Mouse (Mus musculus) thymus, postnatal 36 days (tissue): ENCODE data around the gene Lgals4.

ENCODE experiments used
- DNase-seq, 2 experiments: peaks; one replicate each; pipeline ENCODE4 v3.0.0; 2022; ENCODE audit warnings: mixed read lengths in 2 of 2

The Lgals4 gene

DNA sequence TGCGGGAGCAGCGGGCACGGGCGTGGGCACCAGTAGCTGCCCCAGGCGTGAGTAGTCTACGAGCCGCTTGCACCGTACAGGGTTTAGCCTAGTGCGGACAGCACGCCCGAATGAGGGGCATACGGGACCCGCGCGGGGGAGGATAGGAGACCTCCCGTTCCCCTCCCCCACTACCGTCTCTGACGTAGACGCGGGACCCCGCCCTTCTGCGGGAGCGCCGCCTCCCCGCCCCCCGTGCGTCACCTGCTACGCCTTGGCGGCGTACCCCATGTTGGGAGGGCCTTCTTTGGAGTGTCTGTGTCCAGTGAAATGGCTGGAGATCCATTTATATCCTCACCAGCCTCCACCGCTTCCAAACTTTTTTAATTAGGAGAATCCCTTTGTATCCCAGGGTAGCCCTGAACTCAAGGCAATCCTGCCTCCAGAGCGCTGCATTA is 24.7 kb upstream of the Lgals4 start:
- peak; percentile 96 to 98 for DNase-seq

DNA sequence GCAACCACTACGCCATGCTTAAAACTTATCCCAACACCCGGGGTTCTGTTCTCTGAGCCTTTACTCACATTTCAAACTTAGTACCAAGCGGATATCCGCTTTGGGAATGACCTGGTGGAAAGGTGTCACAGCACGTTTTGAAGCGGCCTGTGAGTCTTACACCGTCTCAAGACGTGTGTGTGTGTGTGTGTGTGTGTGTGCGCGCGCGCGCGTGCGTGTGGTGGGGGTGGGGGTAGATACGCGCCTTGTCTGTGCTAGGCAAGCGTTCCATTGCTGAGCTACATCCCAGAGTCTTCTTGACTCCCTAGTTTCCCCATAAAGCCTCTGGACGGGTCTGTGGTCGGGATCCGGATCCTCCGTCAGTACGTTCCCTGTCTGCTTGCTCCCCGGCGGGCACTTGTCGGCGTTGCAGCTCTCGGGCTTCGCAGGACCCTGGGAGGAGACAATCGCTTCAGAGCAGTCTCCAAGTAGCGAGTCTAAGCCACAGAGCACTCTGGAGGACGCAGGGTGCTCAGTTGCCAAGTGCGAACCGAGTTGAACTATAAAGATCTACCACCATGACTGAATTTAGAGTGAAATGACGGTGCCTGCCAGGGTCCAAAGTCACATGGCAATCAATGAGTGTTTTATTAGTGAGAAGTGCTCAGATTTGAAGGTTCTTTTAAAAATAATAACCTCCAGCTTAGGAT is 24.1 kb upstream of the Lgals4 start:
- DNase-seq = peak; percentile 78 to 79

DNA sequence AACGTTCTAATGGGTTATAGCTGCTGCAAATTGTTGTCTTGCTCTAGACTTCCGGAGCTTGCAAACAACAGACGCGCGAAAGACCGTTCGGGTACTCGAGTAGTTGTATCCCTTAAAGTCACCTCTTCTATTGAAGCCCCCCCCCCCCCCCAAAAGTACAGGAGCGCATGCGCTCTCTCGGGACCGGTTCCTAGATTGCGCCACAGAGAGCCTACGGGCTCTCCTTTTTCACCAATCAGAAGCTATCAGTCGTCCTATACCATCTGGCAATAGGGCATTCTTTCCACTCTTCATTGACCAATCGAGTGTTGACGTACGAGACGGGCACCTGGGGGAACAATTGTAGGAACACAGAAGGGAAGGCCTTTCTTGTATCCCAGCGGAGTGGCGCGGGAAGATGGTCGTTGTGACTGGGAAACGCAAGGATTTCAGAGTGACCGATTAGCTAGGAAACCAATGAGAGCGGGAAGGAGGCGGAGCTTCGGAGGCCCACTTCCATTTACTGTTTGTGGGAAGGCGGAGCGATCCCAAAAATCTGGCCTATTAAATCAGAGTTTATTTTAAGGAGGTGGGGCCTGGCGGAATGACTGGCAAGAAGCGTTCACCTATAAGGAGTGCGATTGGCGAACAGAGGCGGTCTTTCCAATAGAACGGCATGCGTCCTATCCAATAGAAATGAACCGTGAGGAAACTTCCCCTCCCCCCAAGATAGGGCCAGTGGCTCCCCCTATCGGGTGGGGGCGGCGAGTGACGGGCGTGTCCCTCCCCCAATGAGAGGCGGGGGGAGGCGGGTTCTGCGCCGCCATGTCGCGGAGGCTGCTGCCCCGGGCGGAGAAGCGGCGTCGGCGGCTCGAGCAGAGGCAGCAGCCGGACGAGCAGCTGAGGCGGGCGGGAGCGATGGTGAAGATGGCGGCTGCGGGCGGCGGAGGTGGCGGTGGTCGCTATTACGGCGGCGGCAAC is 23.3 kb upstream of the Lgals4 start:
- peak; percentile 97 to 99 for DNase-seq

DNA sequence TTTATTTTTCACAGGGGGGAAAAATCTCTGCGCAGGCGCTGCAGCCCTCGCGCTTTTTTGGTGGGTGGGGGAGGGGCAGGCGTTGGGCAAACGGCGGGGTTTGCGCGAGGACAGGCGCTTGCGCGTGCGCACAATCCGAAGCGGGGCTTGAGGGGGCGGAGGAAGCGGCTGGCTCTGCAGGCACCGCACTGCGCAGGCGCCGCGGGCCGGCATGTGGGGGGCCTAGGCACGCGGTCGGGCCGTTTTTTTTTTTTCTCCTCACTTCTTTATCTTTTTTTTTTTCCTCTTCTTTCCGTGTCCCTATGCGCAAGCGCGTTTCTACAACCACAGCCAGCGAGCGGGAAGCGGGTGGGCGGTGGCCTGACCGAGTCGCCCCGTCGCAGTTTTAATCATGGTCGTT is 22.4 kb upstream of the Lgals4 start:
- peak; percentile 95 to 98 for DNase-seq

DNA sequence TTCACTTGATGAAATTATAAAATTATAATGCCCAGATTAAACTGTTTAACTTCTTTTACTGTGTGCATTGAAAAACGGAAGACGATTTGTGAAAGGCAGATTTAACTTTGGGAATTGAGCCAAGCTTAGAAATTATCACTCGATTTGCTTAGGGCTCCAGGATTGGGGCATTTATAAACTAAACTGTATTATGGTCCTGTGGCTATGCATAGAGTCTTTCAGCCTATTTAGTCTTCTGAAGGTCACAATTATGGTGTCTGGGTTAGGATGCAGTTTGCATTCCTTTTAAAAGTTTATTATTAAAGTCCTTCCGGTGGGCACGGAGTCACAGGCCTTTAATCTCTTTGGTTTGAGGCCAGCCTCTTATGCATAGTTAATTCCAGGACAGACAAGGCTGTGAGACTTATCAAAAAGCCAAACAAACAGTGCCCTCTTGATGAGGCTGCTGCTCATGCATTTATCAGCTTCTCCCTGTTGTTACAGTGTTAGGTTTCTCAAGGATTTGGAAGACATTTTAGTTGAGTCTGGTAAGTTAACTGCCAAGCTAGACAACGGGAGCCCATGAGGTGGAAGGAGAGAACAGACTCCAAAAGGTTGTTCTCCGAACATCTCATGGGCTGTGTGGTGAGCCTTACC is 21.9 kb upstream of the Lgals4 start:
- no peak for DNase-seq

DNA sequence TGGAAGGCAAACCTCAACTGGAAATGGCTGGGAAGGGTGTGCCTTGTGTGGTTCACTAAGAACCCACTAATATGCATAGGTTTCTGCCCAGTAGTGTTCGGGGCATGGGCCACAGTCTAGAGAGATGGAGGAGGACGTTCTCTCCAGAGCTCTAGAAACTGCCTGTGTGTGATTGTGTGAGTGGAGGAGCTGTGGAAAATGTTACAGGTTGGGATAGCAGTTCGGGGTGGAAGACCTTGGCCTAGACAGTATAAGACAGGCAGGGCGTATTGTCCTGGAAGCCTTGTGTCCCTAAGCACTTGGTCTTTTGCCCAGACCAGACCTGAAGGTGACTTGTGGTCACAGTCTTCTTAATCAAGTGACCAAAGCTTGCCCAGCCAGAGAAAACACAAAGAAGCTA is 21.2 kb upstream of the Lgals4 start:
- no peak for DNase-seq

DNA sequence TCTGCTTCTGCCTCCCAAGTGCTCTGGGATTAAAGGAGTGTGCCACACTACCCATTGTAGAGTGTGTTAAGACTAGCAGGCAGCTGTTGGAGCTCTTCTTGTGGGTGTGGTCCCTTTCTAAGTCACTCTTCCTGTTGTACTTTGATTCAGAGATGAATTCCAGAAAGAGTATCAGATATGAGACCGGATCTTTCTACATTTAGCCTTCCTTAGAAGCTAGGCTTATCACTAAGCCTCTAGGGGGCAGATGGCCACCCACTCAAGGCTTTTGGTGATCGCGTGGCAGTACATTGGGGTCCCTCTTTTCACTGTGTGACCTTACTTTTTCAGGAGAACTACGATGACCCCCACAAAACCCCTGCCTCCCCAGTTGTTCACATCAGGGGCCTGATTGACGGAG is 20.7 kb upstream of the Lgals4 start:
- DNase-seq = no peak

DNA sequence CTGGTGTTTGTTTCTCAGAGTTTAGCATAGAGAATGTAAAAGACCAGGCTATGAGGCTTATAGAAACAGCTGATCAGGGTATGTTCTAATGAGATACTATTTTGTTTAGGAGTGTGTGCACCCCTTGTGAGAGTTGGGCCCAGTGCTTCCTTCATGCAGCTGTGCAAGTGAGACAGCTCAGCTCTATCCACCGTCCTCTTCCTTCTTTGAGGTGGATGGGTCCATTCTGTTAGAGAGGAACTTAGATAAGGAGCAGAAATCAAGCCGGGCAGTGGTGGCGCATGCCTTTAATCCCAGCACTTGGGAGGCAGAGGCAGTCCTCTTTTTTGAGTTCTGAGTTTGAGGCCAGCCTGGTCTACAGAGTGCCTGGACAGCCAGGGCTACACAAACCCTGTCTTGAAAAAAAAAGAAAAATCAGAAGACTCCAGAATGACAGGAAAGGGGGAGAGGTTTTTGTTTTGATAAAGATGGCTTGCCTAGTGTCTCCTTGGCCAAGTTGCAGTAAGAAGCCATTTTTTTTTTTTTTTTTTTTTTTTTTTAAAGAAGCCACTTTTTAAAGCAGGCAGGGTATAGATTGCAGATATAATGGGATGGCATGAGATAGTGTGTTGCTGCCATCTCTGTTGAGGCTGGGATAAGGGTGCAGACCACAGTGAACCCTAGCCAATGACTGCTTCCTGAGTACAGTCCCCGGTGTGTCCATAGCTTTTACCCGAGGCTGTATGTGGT is 19.2 kb upstream of the Lgals4 start:
- DNase-seq = no peak

DNA sequence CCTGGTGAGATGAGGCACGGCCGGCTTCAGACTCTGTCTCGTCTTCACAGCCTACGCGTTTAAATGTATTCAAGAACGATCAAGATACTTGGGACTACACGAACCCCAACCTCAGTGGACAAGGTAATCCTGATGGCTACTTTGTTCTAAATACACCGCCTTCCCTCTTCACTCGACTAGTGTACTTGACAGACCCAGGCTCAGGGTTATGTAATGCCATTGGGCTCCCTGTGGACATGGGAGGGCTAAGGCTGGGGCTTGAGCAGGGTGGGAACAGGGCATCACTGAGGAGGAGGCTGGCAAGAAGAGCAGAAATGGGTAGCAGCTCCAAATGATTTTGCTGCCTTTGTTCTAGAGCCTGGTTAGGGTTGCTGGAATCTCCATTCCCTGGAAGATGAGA is 18.4 kb upstream of the Lgals4 start:
- DNase-seq = no peak

DNA sequence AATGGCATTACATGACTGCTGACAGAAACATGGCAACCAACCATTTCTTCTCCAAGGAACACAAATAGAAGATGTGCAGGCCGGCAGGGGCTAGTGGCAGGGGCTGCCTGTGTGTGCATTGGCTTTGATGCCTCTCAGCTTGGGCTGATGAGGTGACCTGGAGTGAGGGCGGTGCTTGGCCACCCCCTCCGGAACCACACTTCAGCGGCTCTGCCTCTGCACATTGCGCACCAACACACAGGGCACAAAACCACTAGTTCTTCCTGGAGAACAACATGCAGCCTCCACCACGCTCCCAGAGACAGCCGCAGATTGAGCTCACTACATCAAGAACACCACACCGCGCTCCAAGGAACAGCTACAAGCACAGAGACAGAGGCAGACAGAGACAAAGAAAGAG is 17.5 kb upstream of the Lgals4 start:
- no peak for DNase-seq

DNA sequence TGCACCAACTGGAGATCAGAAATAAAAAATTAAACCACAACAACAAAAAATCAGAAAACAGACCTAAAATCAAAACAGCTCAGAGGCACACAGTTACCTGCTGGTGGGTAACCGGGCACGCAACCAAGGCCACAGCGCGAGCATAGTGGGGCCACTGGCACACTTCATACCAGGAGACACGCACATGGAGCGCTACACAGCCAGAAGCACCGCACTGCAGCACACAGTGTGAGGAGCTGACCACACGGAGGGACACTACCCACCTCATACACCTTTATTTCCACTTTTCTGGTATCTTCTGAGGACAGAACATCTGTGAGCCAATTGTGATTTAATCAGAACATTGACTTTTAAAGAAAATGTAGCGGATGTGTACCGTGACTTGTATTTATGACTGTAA is 16.7 kb upstream of the Lgals4 start:
- no peak for DNase-seq

DNA sequence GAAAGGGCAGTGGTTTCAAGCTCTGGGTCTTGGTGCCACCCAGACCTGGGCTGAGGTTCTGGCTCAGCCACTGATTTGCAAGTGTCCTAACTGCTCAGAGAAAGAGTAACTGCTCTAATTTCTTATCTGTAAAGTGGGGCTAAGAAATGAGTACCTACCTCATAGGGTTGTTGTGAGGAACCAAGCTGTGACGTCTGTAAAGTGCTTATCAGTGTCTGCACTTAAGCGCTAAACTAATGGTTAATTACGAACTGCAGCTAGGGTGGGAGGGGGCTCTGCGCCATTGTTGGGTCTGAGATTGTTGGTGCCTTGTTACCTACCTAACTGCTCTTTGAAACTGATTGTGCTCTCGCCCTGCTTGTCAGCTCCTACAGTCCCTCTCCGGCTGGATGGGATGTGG is 16.1 kb upstream of the Lgals4 start:
- DNase-seq = no peak

DNA sequence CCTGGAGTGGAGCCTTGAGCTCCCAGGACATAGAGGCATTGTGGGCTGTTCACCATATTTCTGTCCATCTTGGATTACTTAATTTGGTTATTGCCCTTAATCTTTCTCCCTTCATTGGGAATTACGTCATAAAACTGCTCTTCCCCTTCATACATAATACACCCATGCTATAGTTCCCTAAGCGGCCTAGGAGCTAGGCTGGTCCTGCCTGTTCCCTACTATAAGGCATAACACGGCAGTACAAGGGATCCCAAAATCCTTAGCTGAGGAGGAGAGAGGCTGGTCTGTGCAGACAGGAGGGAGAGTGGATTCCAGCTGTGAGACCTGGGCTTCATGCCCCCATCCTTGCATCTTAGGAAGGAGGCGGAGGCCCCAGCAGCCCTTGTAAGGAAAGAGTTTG is 15.7 kb upstream of the Lgals4 start:
- DNase-seq = no peak

DNA sequence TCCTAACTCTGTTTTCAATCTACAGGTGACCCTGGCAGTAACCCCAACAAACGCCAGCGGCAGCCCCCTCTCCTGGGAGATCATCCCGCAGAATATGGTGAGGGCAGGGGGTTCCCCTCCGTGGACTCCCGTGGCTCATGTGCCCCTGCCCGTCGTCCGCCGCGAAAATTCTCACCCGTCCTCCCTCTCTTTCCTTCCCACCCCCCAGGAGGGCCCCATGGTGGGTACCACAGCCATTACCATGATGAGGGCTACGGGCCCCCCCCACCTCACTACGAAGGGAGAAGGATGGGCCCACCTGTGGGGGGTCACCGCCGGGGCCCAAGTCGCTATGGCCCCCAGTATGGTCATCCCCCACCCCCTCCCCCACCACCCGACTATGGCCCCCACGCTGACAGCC is 15.2 kb upstream of the Lgals4 start:
- peak in 1 of 2 experiments; percentile 38 for DNase-seq

DNA sequence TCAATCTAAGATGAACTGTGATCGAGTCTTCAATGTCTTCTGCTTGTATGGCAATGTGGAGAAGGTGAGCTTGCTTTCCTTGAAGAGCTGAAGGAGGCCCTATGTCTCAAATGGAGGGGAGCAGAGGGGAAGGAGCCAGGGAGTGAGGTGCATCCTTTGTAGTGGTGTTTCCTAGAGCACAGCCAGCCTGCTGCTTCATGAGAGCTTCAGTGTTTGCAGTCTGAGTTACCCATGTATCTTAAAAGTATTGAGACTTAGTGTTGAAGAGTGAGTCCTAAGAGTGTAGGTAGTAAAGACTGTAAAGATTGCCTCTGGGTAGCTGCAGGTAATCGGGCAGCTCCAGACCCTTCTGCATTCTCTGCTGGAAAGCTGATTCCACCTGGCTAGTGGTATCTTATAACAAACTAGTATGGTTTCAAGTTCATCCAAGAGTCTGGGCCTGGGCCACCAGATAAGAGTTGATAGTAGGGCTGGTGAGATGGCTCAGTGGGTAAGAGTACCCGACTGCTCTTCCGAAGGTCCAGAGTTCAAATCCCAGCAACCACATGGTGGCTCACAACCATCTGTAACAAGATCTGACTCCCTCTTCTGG is 14.7 kb upstream of the Lgals4 start:
- no peak for DNase-seq

DNA sequence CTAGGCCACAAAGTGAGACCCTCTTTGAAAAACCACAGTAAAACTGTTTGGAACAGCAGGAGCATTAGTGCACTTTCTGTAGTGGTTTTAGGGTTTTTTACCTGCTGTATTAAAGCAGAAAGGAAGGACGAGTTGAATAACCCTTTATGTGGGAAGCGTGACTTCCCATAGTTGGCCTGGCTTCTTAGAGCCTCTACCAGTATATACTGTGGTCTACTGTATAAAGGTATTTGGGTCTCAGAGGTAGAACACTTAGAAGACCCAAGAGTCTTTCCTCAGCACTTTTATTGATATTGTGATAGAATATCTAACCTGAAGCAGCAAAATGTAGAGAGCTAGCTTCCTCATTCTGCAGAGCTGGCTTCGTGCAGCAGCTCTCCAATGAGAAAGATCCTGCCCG is 14.1 kb upstream of the Lgals4 start:
- DNase-seq = no peak

DNA sequence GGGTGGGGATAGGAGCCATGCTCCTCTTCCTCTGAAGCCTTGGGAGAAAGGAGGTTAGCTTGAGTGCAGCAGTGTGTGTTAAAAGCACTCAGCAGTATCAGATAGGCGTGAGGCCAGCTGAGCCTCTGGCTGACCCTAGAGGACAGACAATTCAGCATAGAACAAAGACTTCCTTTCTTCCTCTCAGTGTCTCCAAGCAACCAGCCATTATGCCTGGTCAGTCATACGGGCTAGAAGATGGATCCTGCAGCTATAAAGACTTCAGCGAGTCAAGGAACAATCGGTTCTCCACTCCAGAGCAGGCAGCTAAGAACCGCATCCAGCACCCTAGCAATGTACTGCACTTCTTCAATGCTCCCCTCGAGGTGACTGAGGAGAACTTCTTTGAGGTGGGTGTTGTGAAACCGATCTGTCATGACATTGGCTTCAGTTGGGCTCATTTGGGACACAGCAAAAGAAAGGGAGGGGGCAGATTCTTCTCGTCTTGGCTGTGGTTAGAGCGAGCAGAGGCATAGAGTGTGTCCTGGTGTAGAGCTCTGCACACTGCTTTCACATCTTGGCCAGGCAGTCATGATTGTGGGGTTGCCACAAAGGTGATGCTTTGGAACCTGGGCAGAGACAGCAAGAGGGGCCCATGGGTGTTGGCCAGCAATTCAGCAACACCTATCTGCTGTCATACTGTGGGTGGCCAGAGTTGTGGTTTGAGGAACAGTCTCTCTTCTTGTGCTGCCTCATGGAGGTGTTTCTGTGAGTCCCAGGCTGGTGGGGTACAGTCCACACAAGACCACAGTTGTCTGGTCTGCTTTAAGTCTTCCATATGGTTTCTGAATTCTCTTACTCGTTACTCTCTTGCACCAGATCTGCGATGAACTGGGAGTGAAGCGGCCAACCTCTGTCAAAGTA is 13.0 kb upstream of the Lgals4 start:
- no peak for DNase-seq

DNA sequence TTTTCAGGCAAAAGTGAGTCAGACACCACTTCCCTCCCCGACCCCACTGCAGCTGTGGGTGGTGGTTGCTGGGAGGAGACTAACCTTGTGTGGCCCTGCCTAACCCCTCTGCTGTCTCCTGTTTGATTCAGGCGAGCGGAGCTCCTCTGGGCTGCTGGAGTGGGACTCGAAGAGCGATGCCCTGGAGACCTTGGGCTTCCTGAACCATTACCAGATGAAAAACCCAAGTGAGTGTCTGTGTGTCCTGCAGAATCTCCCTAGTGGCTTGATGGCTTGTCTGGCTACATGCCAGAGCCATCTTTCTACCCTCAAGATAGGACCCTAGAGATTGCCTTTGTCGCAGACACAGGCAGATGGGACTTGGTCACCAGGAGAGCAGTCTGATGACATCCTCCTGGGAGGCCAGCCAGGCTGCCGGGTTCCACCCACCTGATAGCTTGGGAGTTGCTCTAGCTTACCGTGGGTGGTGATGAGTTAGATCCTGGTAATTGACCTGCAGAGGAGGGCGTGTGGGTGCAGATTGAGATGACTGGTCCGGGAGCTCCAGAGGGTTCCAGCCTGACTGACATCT is 12.3 kb upstream of the Lgals4 start:
- no peak for DNase-seq

DNA sequence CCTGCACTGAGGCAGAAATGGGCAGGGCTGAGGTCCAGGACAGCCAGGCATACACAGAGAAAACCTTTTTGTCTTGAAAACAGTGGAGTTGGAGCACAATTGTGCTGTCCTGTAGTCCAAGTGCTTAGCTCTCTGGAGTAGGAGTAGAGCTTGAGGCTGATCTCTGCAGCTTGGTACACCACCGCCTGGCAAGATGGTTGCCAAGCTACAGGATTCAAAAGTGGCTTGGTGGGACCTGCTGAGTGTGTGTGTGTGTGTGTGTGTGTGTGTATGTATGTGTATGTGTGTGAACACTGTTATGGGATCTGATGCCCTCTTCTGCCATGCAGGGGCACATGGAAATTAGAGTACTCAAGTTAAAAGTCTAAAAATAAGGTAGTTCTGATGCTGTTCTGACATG is 11.1 kb upstream of the Lgals4 start:
- no peak for DNase-seq

DNA sequence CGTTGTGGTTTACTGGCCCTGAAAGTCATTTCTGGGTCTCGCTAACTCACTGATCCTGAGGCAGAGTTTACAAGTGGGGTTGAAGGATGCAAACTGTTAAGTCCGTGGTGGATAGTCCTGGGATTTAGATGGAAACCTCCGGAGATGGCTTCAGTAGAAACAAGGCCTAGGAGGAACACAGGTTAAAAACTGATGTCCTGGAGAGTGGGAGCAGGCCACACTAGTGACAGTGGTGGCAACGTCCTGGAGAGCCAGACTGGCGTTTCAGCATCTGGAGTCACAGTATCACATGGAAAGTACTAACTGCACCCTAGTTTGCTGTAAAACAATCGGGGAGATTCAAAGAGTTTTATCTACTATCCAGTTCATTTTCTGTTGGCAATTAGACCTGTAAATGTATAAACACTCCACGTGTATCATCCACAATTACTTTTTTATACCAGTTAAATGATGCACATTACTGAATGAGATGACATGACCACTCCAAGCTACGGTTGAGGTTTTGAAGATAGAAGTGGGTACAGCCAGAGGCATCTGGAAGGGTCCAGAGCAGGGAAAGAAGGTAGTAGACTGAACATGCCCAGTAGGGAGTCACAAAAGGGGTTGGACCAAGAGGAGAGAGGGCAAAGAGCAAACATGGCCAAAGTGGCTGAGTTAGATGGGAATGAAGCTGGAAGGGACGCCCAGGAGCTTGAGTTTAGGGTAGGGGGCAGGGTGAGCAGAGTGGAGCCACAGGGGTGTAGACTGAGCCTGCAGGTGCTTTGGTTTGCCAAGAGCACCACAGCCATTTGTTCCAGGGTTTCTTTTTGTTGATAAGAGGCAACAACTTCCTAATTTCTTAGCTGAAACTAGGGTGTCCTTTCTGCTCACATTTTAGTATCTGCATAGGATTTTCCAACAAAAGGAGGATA is 10.4 kb upstream of the Lgals4 start:
- no peak for DNase-seq
